Mouse (Mus musculus) midbrain, embryonic 11.5 days (tissue): ENCODE measurements around the gene Atp2c2. TPM values are rescaled to one million over a fixed set of nuclear protein-coding genes. Genes with fewer than 3 reads are reported as not detected.

Experiments used
- ATAC-seq: fragments of 200-750 bp; cut with Nextera tagmentation; 2 replicates; pipeline ENCODE4 v1.8.0; 2017; ENCODE audit warnings: moderate TSS enrichment, moderate library complexity; ENCODE audit not compliant: low FRiP score
- DNase-seq: peaks from one replicate; pipeline ENCODE4 v3.0.0; 2015; ENCODE audit warnings: low spot score; ENCODE audit errors: missing footprints
- H3K27ac ChIP-seq: fragments of 300-500 bp; sonication (generic); 2 replicates; pipeline ENCODE4 v1.5.1; 2014; ENCODE audit warnings: low read depth, low read length
- H3K27me3 ChIP-seq: fragments of 300-500 bp; sonication (generic); 2 replicates; pipeline ENCODE4 v1.6.1; 2014; ENCODE audit warnings: mild to moderate bottlenecking, low read length, moderate library complexity, mixed read lengths; ENCODE audit not compliant: control insufficient read depth, insufficient read depth
- H3K36me3 ChIP-seq: fragments of 300-500 bp; sonication (generic); 2 replicates; pipeline ENCODE4 v1.6.1; 2014; ENCODE audit warnings: mild to moderate bottlenecking, low read length, moderate library complexity, mixed read lengths; ENCODE audit not compliant: control insufficient read depth, insufficient read depth
- H3K4me1 ChIP-seq: fragments of 300-500 bp; sonication (generic); 2 replicates; pipeline ENCODE4 v1.6.1; 2014; ENCODE audit warnings: low read length; ENCODE audit not compliant: control insufficient read depth, insufficient read depth
- H3K4me2 ChIP-seq: fragments of 300-500 bp; sonication (generic); 2 replicates; pipeline ENCODE4 v1.6.1; 2014; ENCODE audit warnings: mild to moderate bottlenecking, moderate library complexity
- H3K4me3 ChIP-seq: fragments of 300-500 bp; sonication (generic); 2 replicates; pipeline ENCODE4 v1.5.1; 2014; ENCODE audit warnings: low read depth, low read length
- H3K9ac ChIP-seq: fragments of 300-500 bp; sonication (generic); 2 replicates; pipeline ENCODE4 v1.6.1; 2014; ENCODE audit warnings: low read length
- H3K9me3 ChIP-seq: fragments of 300-500 bp; sonication (generic); 2 replicates; pipeline ENCODE4 v1.6.1; 2016; ENCODE audit warnings: low read length; ENCODE audit not compliant: control insufficient read depth
- WGBS: fragments of 180-500 bp; shearing (Covaris S2); extraction: QIAGEN DNeasy Blood & Tissue Kit; methylation state at CpG from one replicate; pipeline ENCODE4 v1.1.7; 2014; 5-methylcytosine and 5-hydroxymethylcytosine counted together
- polyA plus RNA-seq: library from polyadenylated mRNA; unstranded; fragments of >200 nt; fragmentation: Nextera tagmentation; extraction: Ambion mirVana; gene quantifications from 2 replicates; pipeline ENCODE4 v1.2.1, GENCODE M21; 2014

Atp2c2 gene
- polyA plus RNA-seq, 1 experiment from 2014 or later: 0.33 TPM

- 78% methylated on average over 4 of the region's 4 CpGs for WGBS
- H3K36me3 ChIP-seq: no peaks in the 10 kb centered on the region
- no peaks in the 10 kb centered on the region for H3K27me3 ChIP-seq
- H3K4me1 ChIP-seq: peaks cover 4% of the 10 kb centered on the region; the same call in 1 of the 2 replicates
- no peaks in the 10 kb centered on the region for H3K9me3 ChIP-seq
- no peak overlapping the region for H3K4me3 ChIP-seq
- no peak overlapping the region for H3K9ac ChIP-seq
- no peak overlapping the region for H3K27ac ChIP-seq
- DNase-seq (no peak), ATAC-seq (no peak)
- H3K4me2 ChIP-seq: no peak overlapping the region
These were observed 7.8 kb upstream of the Atp2c2 start for GRCm38 (mm10) chr8:119691989-119692388.

DNA sequence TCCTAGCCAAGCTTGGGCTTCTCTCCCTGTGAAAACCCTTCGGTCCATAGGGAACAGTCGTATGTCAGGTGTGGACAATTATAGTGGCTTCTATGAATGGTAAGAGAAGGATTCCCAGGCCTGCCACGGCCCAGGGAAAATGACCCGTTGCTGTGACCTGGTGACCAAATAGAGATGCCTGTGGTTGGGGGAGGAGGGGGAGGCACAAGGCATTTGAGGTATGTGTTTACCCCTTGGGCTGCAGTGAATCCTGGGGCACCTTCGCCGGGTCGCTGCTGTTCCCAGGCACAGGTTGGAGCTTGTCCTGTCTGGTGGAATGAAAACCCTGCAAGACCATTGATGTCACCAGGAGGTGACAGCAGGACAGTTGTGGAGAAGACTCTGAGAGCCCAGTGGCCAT is 5.1 kb upstream of the Atp2c2 start:
- Histone ChIP-seq H3K4me3 (no peak overlapping the region), H3K27ac (no peak overlapping the region), H3K9me3 (no peaks in the 10 kb centered on the region), H3K4me2 (no peak overlapping the region), H3K4me1 (peaks cover under 1% of the 10 kb centered on the region; the same call in 1 of the 2 replicates), H3K27me3 (peaks cover 10% of the 10 kb centered on the region), H3K9ac (no peak overlapping the region), H3K36me3 (no peaks in the 10 kb centered on the region)
- no peak for DNase-seq
- no peak for ATAC-seq
- 87% methylated on average over 7 of the region's 7 CpGs for WGBS

DNA sequence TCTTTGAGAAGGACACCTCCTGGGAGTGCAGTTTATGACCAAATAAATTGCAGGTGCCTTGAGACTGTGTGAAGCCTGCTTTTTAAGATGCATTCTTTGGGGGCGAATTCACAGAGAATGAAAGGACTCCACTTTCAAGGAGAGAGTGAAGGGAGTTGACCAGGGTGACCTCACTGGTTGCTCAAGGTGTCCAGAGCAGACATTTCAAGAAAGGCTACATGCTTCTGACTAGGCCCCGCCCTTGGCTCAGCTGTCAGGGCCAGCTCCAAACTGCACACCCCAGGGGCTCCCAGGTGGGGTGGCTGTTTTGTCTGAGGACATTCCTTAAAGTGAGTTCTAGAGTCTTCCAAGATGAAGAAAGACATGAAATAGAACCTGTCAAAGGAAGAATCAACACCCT is 2.6 kb upstream of the Atp2c2 start:
- DNase-seq (no peak), ATAC-seq (no peak)
- H3K4me3 ChIP-seq: no peak overlapping the region
- H3K27me3 ChIP-seq: peaks cover 26% of the 10 kb centered on the region
- H3K27ac ChIP-seq: no peak overlapping the region
- peaks cover 3% of the 10 kb centered on the region; the same call in 1 of the 2 replicates for H3K4me1 ChIP-seq
- no peak overlapping the region for H3K4me2 ChIP-seq
- no peak overlapping the region for H3K9ac ChIP-seq
- WGBS: 89% methylated on average over 2 of the region's 2 CpGs
- H3K36me3 ChIP-seq: no peaks in the 10 kb centered on the region
- H3K9me3 ChIP-seq: no peaks in the 10 kb centered on the region

- Histone ChIP-seq H3K36me3 (no peaks in the 10 kb centered on the region), H3K27me3 (peaks cover 26% of the 10 kb centered on the region), H3K4me3 (no peak overlapping the region), H3K4me2 (no peak overlapping the region), H3K27ac (no peak overlapping the region), H3K9ac (no peak overlapping the region), H3K9me3 (no peaks in the 10 kb centered on the region), H3K4me1 (peaks cover 3% of the 10 kb centered on the region; the same call in 1 of the 2 replicates)
- DNase-seq (peak; percentile 87), ATAC-seq (no peak)
- WGBS: 3% methylated on average over 12 of the region's 12 CpGs
These were observed 849 bp upstream of the Atp2c2 start for GRCm38 (mm10) chr8:119698960-119699359.

DNA sequence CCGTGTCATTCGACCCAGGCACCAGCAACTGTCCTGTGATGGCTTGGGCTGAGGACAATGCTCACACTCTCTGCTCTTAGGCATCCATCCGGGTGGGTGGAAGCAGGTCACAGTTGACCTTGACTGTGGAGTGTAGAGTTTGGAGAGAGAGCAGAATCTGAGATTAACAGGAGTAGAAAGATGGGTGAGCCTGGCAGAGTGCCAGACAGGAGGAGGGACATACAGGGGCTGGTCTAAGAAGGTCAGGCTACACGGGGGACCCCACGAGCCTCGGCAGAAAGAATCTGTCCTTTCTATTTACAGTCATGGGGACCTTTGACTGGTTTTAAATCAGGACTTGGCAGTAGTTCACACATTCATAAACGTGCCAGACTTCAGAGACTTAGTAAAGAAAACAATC is 3.2 kb downstream of the Atp2c2 start:
- Histone ChIP-seq H3K4me1 (peaks cover 3% of the 10 kb centered on the region; the same call in 1 of the 2 replicates), H3K27ac (no peak overlapping the region), H3K27me3 (peaks cover 26% of the 10 kb centered on the region), H3K9me3 (no peaks in the 10 kb centered on the region), H3K9ac (no peak overlapping the region), H3K4me3 (no peak overlapping the region), H3K36me3 (no peaks in the 10 kb centered on the region), H3K4me2 (no peak overlapping the region)
- 83% methylated on average over 7 of the region's 7 CpGs for WGBS
- ATAC-seq (no peak), DNase-seq (no peak)

- no peak for DNase-seq
- WGBS: 92% methylated on average over 9 of the region's 9 CpGs
- H3K4me2 ChIP-seq: no peak overlapping the region
- no peaks in the 10 kb centered on the region for H3K36me3 ChIP-seq
- no peak overlapping the region for H3K9ac ChIP-seq
- no peak overlapping the region for H3K27ac ChIP-seq
- ATAC-seq: no peak
- H3K4me3 ChIP-seq: no peak overlapping the region
- no peaks in the 10 kb centered on the region for H3K4me1 ChIP-seq
- H3K27me3 ChIP-seq: no peaks in the 10 kb centered on the region
- H3K9me3 ChIP-seq: no peaks in the 10 kb centered on the region
These were observed 7.3 kb downstream of the Atp2c2 start for GRCm38 (mm10) chr8:119707146-119707545.

DNA sequence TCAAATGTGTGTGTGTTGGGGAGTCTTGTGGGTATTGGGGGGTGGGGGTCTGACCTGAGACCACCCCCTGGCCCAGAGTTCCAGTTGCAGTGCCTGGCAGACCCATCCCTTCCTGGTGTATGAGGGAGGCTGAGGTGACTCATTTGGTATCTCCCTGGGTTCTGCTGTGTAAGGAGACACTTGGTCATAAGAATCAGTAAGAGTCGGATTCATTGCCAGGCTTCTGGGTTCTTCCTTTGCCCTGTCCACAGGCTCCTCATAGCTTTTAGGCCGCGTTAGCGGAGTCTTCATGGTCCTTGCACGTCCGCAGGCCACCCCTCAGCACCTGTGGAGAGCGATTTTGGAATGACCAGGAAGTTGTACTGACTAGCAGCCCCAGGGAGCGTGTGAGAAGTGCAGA is 8.7 kb downstream of the Atp2c2 start:
- no peak overlapping the region for H3K27ac ChIP-seq
- no peaks in the 10 kb centered on the region for H3K4me1 ChIP-seq
- H3K4me2 ChIP-seq: no peak overlapping the region
- no peaks in the 10 kb centered on the region for H3K27me3 ChIP-seq
- DNase-seq (no peak), ATAC-seq (no peak)
- H3K9ac ChIP-seq: no peak overlapping the region
- H3K4me3 ChIP-seq: no peak overlapping the region
- 89% methylated on average over 8 of the region's 8 CpGs for WGBS
- no peaks in the 10 kb centered on the region for H3K36me3 ChIP-seq
- H3K9me3 ChIP-seq: no peaks in the 10 kb centered on the region

DNA sequence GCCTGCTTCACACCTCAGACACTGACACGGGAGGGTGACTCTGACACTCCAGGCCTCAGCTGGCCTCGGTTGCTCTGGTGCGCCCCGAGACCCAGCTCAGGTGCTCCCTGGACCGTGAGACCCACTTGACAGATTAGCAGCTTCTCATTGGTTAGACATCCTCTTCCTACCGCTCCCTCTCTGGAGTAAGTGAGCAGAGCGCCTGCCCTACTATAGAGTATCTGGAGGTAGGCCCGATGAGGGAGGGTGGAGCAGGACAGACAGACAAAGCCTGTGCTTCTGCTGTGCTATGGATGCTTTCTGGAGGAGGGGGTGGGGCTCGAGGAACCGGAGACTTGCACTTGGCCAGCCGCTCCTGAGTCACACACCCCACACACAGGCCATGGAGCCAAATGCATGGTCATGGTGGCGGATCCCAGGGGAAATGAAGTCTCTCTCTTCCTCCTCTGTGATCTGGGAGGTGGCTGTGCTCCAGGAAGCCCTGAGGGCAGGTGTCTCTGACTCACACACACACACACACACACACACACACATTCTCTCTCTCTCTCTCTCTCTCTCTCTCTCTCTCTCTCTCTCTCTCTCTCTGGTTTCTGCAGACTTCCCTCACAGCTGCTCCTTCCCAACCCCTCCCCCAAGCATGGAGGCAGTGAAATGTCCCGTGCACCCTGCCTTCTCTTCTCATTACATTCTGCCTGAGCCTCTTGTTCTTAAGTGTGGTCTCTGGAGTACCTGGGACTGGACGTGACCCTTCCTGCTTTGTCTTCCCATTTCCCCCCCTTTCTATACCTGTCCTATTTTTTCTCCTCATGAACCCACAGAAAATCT is 9.3 kb downstream of the Atp2c2 start:
- H3K9ac ChIP-seq: no peak overlapping the region
- no peaks in the 10 kb centered on the region for H3K4me1 ChIP-seq
- no peaks in the 10 kb centered on the region for H3K36me3 ChIP-seq
- H3K27ac ChIP-seq: no peak overlapping the region
- H3K4me2 ChIP-seq: no peak overlapping the region
- no peaks in the 10 kb centered on the region for H3K9me3 ChIP-seq
- WGBS: 68% methylated on average over 14 of the region's 14 CpGs
- ATAC-seq (no peak), DNase-seq (no peak)
- no peaks in the 10 kb centered on the region for H3K27me3 ChIP-seq
- no peak overlapping the region for H3K4me3 ChIP-seq

GRCm38 (mm10) chr8:119709703-119710093 is 9.9 kb downstream of the Atp2c2 start:
- H3K9ac ChIP-seq: no peak overlapping the region
- H3K27ac ChIP-seq: no peak overlapping the region
- H3K4me1 ChIP-seq: no peaks in the 10 kb centered on the region
- H3K27me3 ChIP-seq: no peaks in the 10 kb centered on the region
- no peak overlapping the region for H3K4me2 ChIP-seq
- no peaks in the 10 kb centered on the region for H3K9me3 ChIP-seq
- H3K36me3 ChIP-seq: no peaks in the 10 kb centered on the region
- DNase-seq (no peak), ATAC-seq (no peak)
- H3K4me3 ChIP-seq: no peak overlapping the region
- WGBS: 87% methylated on average over 11 of the region's 11 CpGs
